Mouse (Mus musculus) megakaryocyte, embryonic 14.5 days (primary cell): ENCODE data around the gene Cacna1d.

Experiments used
- FLI1 ChIP-seq: IDR thresholded peaks from 2 replicates; pipeline ENCODE4 v1.6.1; 2012; ENCODE audit warnings: low read length, inconsistent platforms, mixed read lengths
- GATA1 ChIP-seq: IDR thresholded peaks from 3 replicates; pipeline ENCODE4 v1.6.1; 2012; ENCODE audit warnings: mixed read lengths, low read length, inconsistent platforms, borderline replicate concordance

- TF ChIP-seq GATA1: no peak
- TF ChIP-seq FLI1: no peak
Observed at GRCm38 (mm10) chr14:30512896-30513295, 21.6 kb upstream of the Cacna1d start.
